Mouse (Mus musculus) retina, postnatal 1 day (tissue): Measurements from ENCODE around the gene Cacna2d2.

Experiments
- DNase-seq: peaks from one replicate; pipeline ENCODE4 v3.0.0-alpha.2; 2012

Cacna2d2 gene

GRCm38 (mm10) chr9:107463509-107463908 is 64.1 kb downstream of the Cacna2d2 start:
- DNase-seq = peak; percentile 86

- no peak for DNase-seq
Measured at GRCm38 (mm10) chr9:107464130-107464529, 64.7 kb downstream of the Cacna2d2 start.

- no peak for DNase-seq
Measured at GRCm38 (mm10) chr9:107465657-107466056, 66.2 kb downstream of the Cacna2d2 start.

GRCm38 (mm10) chr9:107469213-107469795 is 69.9 kb downstream of the Cacna2d2 start:
- peak; percentile 83 for DNase-seq

GRCm38 (mm10) chr9:107470427-107470826 is 71.0 kb downstream of the Cacna2d2 start:
- DNase-seq = peak; percentile 66

GRCm38 (mm10) chr9:107474016-107474415 is 74.6 kb downstream of the Cacna2d2 start:
- DNase-seq = no peak

- DNase-seq = no peak
Measured at GRCm38 (mm10) chr9:107478979-107479378, 79.6 kb downstream of the Cacna2d2 start.

- peak; percentile 49 for DNase-seq
Measured at GRCm38 (mm10) chr9:107479593-107479992, 80.2 kb downstream of the Cacna2d2 start.

GRCm38 (mm10) chr9:107480477-107481069 is 81.2 kb downstream of the Cacna2d2 start:
- peak; percentile 74 for DNase-seq

GRCm38 (mm10) chr9:107481340-107481739 is 81.9 kb downstream of the Cacna2d2 start:
- DNase-seq = no peak

GRCm38 (mm10) chr9:107482004-107482403 is 82.6 kb downstream of the Cacna2d2 start:
- DNase-seq = no peak

GRCm38 (mm10) chr9:107482770-107483169 is 83.4 kb downstream of the Cacna2d2 start:
- no peak for DNase-seq

GRCm38 (mm10) chr9:107483714-107484113 is 84.3 kb downstream of the Cacna2d2 start:
- no peak for DNase-seq

- DNase-seq = peak; percentile 48
Measured at GRCm38 (mm10) chr9:107484302-107484701, 84.9 kb downstream of the Cacna2d2 start.

- DNase-seq = no peak
Measured at GRCm38 (mm10) chr9:107484766-107485165, 85.4 kb downstream of the Cacna2d2 start.

GRCm38 (mm10) chr9:107486086-107486485 is 86.7 kb downstream of the Cacna2d2 start:
- DNase-seq = peak; percentile 64

GRCm38 (mm10) chr9:107486507-107487225 is 87.3 kb downstream of the Cacna2d2 start:
- no peak for DNase-seq

GRCm38 (mm10) chr9:107490146-107490545 is 90.7 kb downstream of the Cacna2d2 start:
- DNase-seq = no peak

- DNase-seq = no peak
Measured at GRCm38 (mm10) chr9:107490625-107491024, 91.2 kb downstream of the Cacna2d2 start.

GRCm38 (mm10) chr9:107493511-107493910 is 94.1 kb downstream of the Cacna2d2 start:
- no peak for DNase-seq

- no peak for DNase-seq
Measured at GRCm38 (mm10) chr9:107494238-107494637, 94.8 kb downstream of the Cacna2d2 start.

GRCm38 (mm10) chr9:107496359-107496758 is 96.9 kb downstream of the Cacna2d2 start:
- DNase-seq = no peak

GRCm38 (mm10) chr9:107500708-107501286 is 101.4 kb downstream of the Cacna2d2 start:
- no peak for DNase-seq
